Mouse (Mus musculus): ENCODE results near the gene Eral1. TPM values are rescaled to one million over a fixed set of nuclear protein-coding genes. Genes with fewer than 3 reads are reported as not detected.
A peak's percentile ranks its signal among the peaks of the same experiment; 100 is the strongest.

The Eral1 gene
- polyA plus RNA-seq, 1 experiment from 2014 or later, result 33.3 TPM

DNA sequence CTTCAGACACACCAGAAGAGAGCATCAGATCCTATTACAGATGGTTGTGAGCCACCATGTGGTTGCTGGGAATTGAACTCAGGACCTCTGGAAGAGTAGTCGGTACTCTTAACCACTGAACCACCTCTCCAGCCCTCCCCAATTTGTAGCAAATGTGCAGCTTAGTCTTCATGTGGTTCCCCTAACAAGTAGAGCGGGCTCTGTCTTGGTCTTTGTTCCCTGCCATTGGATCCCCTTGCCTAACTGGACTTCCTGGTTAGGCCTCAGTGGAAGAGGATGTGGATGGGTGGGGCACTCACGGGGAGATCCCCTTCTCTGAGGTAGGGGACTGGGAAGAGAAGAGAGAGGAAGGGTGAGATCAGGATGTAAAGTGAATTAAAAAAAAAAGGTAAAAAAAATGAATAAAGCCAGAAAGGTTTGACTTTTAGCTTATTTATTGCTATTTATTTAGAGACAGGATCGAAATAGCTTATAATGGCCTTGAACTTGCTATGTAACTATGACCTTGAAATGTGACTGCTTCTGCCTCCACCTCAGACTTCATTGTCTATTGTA is 6.8 kb upstream of the Eral1 start:
- Histone ChIP-seq H3K4me3 (replicated peaks) (no peak overlapping the region), H3K36me3 (no peaks in the 10 kb centered on the region), H3K9ac (no peak overlapping the region), H3K27ac (replicated peaks) (no peak overlapping the region), H3K4me2 (replicated peaks) (no peak overlapping the region), H3K9me3 (replicated peaks) (no peaks in the 10 kb centered on the region), H3K4me1 (no peaks in the 10 kb centered on the region), H3K27me3 (no peaks in the 10 kb centered on the region)
- no peak for ATAC-seq (ENCODE audit: insufficient number of reproducible peaks, low FRiP score, low TSS enrichment, low read depth)
- 72% methylated on average over 4 of the region's 4 CpGs for WGBS

DNA sequence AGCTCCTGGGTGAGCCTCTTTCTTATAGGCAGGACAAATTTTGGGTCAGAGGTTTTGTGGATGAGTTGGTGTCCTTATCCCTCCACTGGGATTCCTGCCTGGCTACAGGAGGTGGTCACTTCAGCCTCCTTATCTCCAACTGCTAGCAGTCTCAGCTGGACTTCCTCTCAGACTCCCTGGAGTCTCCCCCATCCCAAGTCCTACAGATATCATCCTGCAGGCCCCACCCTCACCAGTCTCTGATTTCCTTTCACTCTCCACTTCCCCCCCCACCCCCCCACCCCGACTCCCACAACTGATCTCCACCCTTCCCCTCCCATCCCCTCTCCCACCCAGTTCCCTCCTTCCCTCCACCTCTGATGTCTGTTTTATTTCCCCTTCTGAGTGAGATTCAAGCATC is 3.4 kb upstream of the Eral1 start:
- Histone ChIP-seq H3K9ac (no peak overlapping the region), H3K27ac (replicated peaks) (no peak overlapping the region), H3K4me3 (replicated peaks) (no peak overlapping the region), H3K27me3 (no peaks in the 10 kb centered on the region), H3K36me3 (no peaks in the 10 kb centered on the region), H3K4me2 (replicated peaks) (no peak overlapping the region), H3K4me1 (peaks cover 13% of the 10 kb centered on the region), H3K9me3 (replicated peaks) (no peaks in the 10 kb centered on the region)
- WGBS, result 22% methylated on average over 1 of the region's 1 CpGs
- ATAC-seq (ENCODE audit: insufficient number of reproducible peaks, low FRiP score, low TSS enrichment, low read depth), result no peak

DNA sequence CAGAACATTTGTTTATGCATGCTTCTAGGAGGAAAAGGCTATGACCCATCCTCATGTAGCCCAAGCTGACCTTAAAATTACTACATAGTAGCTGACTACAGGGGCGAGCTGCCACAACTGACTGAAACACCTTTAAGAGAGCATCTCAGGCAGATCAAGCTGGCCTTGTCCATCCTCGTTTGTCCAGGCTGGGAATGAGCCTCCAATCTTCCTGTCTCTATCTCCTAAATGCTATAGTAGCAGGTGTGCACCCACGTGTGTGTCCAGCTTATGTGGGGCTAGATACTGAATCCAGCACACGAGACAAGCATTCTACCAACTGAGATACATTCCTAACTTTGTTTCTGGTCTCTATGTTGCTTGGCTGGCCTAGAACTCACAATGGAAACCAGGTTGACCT is 5.5 kb downstream of the Eral1 start:
- H3K9me3 ChIP-seq (replicated peaks), result no peaks in the 10 kb centered on the region
- no peak for ATAC-seq (ENCODE audit: insufficient number of reproducible peaks, low FRiP score, low TSS enrichment, low read depth)
- H3K4me2 ChIP-seq (replicated peaks), result no peak overlapping the region
- WGBS, result 88% methylated on average over 4 of the region's 4 CpGs
- H3K36me3 ChIP-seq, result peaks cover 62% of the 10 kb centered on the region
- no peak overlapping the region for H3K4me3 ChIP-seq (replicated peaks)
- H3K4me1 ChIP-seq, result peaks cover 9% of the 10 kb centered on the region; the same call in 1 of the 2 replicates
- H3K27me3 ChIP-seq, result no peaks in the 10 kb centered on the region
- H3K9ac ChIP-seq, result no peak overlapping the region
- H3K27ac ChIP-seq (replicated peaks), result no peak overlapping the region

DNA sequence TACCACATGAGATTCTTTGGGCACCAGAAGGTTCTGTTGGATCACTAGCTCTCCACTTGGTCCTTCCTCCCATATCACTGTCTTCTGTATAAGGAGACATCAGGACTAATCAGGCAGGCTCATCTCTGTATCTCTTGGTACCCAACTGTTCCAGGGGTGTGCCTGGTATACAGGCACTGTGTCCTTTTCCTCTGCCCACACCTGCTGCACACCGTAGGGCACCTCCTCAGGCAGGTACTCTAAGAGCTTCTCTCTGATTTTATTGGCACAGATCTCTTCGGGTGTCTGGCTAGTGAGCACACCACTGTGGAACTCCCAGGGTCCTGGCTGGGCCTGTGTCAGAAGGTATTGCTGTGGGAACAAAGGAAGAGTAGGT is 5.9 kb downstream of the Eral1 start:
- Histone ChIP-seq H3K4me1 (peaks cover 5% of the 10 kb centered on the region; the same call in 1 of the 2 replicates), H3K36me3 (peaks cover 62% of the 10 kb centered on the region)

DNA sequence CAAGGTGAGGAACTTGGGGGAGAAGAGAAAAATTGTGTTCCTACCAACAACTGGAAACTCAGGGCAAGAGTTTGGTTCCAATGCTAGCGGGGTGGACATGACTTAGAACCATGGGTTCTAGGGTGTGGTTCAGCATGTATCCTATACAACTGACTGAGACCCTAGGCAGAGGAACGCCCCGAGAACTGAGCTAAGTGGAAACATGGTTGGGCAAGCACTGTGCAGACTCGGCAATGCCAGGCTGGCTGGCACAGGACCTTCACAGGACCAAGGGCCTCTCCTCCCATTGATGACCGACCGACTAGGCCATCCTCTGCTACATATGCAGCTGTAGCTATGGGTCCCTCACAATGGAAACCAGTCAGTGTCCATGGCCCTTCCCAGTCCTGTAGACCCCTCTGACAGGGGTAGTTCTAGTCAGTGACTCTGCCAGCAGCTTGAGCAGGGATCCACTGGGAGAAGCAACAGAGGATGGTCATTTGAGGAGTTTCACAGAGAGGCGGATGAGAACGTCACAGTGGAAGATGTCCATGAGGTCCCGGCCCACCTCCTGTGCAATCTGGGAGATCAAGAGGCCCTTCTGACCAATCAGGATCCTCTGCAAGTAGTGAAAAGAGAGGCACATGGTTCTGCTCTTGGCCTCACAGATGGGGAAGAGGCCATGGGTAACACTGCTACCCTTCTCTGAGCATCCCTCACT is 6.5 kb downstream of the Eral1 start:
- 88% methylated on average over 9 of the region's 9 CpGs for WGBS

More for the DNA sequence above, 5.9 kb downstream of the Eral1 start:
- H3K9me3 ChIP-seq (replicated peaks), result no peaks in the 10 kb centered on the region
- ATAC-seq (ENCODE audit: insufficient number of reproducible peaks, low FRiP score, low TSS enrichment, low read depth), result no peak
- H3K4me3 ChIP-seq (replicated peaks), result no peak overlapping the region
- no peak overlapping the region for H3K4me2 ChIP-seq (replicated peaks)
- WGBS, result 90% methylated on average over 2 of the region's 2 CpGs
- no peaks in the 10 kb centered on the region for H3K27me3 ChIP-seq
- no peak overlapping the region for H3K27ac ChIP-seq (replicated peaks)
- H3K9ac ChIP-seq, result no peak overlapping the region

DNA sequence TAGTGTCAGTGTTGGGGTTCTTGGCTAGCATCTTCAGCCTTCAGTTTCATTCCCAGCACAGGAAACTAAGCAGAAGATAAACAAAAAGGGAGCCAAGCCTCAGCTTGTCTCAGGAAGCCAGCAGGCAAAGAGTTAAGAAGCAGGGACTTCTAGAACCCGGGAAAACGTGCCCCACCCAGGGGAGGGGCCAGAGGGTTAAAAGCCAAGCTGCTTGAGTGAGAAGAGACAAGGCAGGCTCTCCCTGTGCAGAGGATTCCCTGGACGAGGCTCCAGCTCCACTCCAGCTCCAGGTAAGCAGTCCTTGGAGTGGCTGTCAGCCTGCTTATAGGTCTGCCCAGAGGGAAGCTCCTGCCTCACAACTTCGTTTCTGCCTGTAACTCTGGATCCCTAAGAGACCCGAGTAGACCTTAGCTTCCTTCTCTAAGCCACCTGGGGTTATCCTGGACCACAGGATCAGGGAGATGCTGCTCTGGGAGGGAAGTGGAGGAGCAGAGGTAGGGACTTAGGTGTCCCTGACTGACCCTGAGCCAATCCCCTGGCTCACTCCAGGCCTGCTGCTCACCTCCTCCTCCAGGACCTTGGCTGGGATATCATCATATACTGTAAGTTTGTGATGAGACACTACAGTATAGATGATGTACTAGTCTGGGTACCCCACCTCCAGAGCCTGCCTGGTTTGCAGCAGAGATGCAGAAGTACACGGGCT is 7.6 kb downstream of the Eral1 start:
- WGBS, result 27% methylated on average over 6 of the region's 6 CpGs
- H3K4me2 ChIP-seq (replicated peaks), result no peak overlapping the region
- peak overlapping the region; percentile 13; the same call in 1 of the 2 replicates for H3K9ac ChIP-seq
- H3K9me3 ChIP-seq (replicated peaks), result no peaks in the 10 kb centered on the region
- no peaks in the 10 kb centered on the region for H3K4me1 ChIP-seq
- ATAC-seq (ENCODE audit: insufficient number of reproducible peaks, low FRiP score, low TSS enrichment, low read depth), result no peak
- H3K27me3 ChIP-seq, result no peaks in the 10 kb centered on the region
- H3K36me3 ChIP-seq, result peaks cover 55% of the 10 kb centered on the region
- no peak overlapping the region for H3K4me3 ChIP-seq (replicated peaks)
- H3K27ac ChIP-seq (replicated peaks), result no peak overlapping the region

More for the DNA sequence above, 6.5 kb downstream of the Eral1 start:
- ATAC-seq (ENCODE audit: insufficient number of reproducible peaks, low FRiP score, low TSS enrichment, low read depth), result no peak
- no peak overlapping the region for H3K4me2 ChIP-seq (replicated peaks)
- H3K36me3 ChIP-seq, result peaks cover 62% of the 10 kb centered on the region
- H3K9ac ChIP-seq, result no peak overlapping the region
- no peaks in the 10 kb centered on the region for H3K9me3 ChIP-seq (replicated peaks)
- no peaks in the 10 kb centered on the region for H3K27me3 ChIP-seq
- H3K27ac ChIP-seq (replicated peaks), result no peak overlapping the region
- no peaks in the 10 kb centered on the region for H3K4me1 ChIP-seq
- H3K4me3 ChIP-seq (replicated peaks), result no peak overlapping the region

DNA sequence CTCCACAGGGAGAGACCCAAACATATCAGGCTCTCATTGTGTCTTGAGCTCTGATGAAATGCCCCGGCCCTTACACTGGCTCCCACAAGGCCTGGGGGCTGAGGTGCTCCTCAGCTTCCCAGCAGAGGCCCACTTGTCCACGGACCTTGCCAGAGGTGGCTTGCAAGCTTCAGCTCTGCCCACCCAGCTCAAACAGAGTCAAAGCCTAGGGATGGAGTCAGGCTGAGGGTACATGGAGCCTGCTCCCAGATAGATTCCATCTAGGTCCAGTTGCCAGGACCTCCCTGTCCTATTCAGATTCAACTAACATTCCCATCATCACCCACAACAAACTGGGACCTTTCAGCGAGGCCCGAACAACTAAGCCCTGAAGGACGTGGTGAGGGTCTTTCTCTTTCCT is 8.2 kb downstream of the Eral1 start:
- Histone ChIP-seq H3K36me3 (peaks cover 50% of the 10 kb centered on the region), H3K9ac (no peak overlapping the region), H3K27me3 (no peaks in the 10 kb centered on the region), H3K27ac (replicated peaks) (no peak overlapping the region), H3K4me2 (replicated peaks) (no peak overlapping the region), H3K4me3 (replicated peaks) (no peak overlapping the region), H3K4me1 (no peaks in the 10 kb centered on the region), H3K9me3 (replicated peaks) (no peaks in the 10 kb centered on the region)
- no peak for ATAC-seq (ENCODE audit: insufficient number of reproducible peaks, low FRiP score, low TSS enrichment, low read depth)
- 76% methylated on average over 5 of the region's 5 CpGs for WGBS

DNA sequence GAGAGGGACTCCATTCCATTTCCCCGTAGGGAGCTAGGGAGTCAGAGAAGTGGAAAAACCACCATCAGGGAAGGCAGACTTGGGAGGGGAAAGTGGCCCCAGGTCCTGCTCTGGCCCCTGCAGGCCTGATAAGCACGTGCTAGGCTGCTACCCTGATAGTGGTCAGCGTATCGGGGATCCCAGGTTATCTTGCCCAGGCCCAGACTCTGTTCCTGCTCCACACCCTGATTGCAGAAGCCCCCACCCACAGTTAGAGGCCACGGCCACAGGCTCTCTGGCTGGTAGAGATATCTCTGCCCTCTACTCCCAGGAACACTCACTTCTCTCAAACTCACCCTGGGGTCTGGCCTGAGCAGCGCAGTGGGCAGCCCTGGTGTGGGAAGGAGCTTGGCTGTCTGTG is 10.5 kb downstream of the Eral1 start:
- no peaks in the 10 kb centered on the region for H3K4me1 ChIP-seq
- no peak for ATAC-seq (ENCODE audit: insufficient number of reproducible peaks, low FRiP score, low TSS enrichment, low read depth)
- no peak overlapping the region for H3K4me3 ChIP-seq (replicated peaks)
- 80% methylated on average over 6 of the region's 6 CpGs for WGBS
- no peaks in the 10 kb centered on the region for H3K27me3 ChIP-seq
- no peaks in the 10 kb centered on the region for H3K9me3 ChIP-seq (replicated peaks)
- no peak overlapping the region for H3K4me2 ChIP-seq (replicated peaks)
- no peak overlapping the region for H3K9ac ChIP-seq
- H3K36me3 ChIP-seq, result peaks cover 27% of the 10 kb centered on the region
- no peak overlapping the region for H3K27ac ChIP-seq (replicated peaks)

DNA sequence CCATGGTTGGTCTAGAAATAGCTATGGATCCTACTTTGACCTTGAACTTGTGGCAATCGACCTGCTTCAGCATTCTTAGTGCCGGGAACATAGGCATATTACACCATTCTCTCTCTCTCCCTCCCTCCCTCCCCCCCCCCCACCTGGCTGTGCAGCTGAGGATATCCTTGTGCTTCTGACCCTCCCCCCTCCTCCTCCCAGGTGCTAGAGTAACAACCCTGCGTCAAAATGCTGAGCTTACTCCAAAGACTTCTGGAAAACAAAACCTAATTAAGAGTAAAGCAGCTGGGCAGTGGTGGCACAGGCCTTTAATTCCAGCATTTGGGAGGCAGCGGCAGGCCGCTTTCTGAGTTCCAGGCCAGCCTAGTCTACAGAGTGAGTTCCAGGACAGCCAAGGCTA is 11.1 kb downstream of the Eral1 start:
- ATAC-seq (ENCODE audit: insufficient number of reproducible peaks, low FRiP score, low TSS enrichment, low read depth), result no peak
- H3K9ac ChIP-seq, result no peak overlapping the region
- H3K4me1 ChIP-seq, result no peaks in the 10 kb centered on the region
- peaks cover 22% of the 10 kb centered on the region for H3K36me3 ChIP-seq
- H3K9me3 ChIP-seq (replicated peaks), result no peaks in the 10 kb centered on the region
- H3K27me3 ChIP-seq, result no peaks in the 10 kb centered on the region
- WGBS, result 76% methylated on average over 5 of the region's 5 CpGs
- no peak overlapping the region for H3K27ac ChIP-seq (replicated peaks)
- no peak overlapping the region for H3K4me2 ChIP-seq (replicated peaks)
- H3K4me3 ChIP-seq (replicated peaks), result no peak overlapping the region

DNA sequence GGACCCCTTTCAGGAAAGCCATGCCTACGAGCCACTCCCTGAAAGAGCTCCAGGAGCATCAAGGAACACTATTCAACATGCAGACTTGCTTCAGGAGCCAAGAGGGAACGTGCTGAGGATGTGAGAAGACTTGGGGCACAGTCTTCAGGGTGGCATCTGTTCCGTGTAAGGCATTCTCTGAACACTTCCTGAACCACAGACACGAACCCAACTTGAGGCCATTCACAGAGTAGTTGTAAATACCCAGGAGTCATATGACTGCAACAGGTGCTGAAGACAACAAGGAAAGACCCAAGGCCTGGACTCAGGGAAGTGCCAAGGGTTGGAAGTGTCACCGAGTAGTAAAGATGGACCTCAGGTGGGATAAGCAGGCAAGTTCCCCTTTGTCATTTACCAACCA is 12.6 kb downstream of the Eral1 start:
- Histone ChIP-seq H3K27me3 (no peaks in the 10 kb centered on the region), H3K36me3 (peaks cover 8% of the 10 kb centered on the region; the same call in 1 of the 2 replicates), H3K4me2 (replicated peaks) (no peak overlapping the region), H3K4me3 (replicated peaks) (no peak overlapping the region), H3K4me1 (no peaks in the 10 kb centered on the region), H3K9ac (no peak overlapping the region), H3K27ac (replicated peaks) (no peak overlapping the region), H3K9me3 (replicated peaks) (no peaks in the 10 kb centered on the region)
- WGBS, result 64% methylated on average over 5 of the region's 5 CpGs
- ATAC-seq (ENCODE audit: insufficient number of reproducible peaks, low FRiP score, low TSS enrichment, low read depth), result no peak

DNA sequence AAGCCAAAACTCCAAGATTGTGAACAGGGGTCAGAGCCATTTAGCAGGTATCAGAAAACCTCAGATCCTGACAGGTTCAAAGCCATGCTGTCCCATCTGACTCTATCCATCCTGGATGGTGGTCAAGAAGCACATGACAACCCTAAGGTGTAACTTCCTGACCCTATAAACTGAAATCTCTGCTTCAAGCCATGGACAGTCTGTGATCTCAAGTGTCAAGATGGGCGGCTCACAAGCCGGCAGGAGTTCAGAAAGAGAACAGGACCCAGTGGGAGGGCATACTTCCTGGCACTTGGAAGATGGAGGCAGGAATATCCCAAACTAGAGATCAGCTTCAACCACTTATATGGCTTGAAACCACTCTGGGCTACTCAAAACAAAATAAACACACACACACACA is 13.5 kb downstream of the Eral1 start:
- H3K4me3 ChIP-seq (replicated peaks), result no peak overlapping the region
- WGBS, result 70% methylated on average over 2 of the region's 2 CpGs
- no peaks in the 10 kb centered on the region for H3K4me1 ChIP-seq
- H3K27ac ChIP-seq (replicated peaks), result no peak overlapping the region
- H3K27me3 ChIP-seq, result no peaks in the 10 kb centered on the region
- no peak for ATAC-seq (ENCODE audit: insufficient number of reproducible peaks, low FRiP score, low TSS enrichment, low read depth)
- H3K9me3 ChIP-seq (replicated peaks), result no peaks in the 10 kb centered on the region
- H3K36me3 ChIP-seq, result peaks cover 1% of the 10 kb centered on the region; the same call in 1 of the 2 replicates
- no peak overlapping the region for H3K4me2 ChIP-seq (replicated peaks)
- H3K9ac ChIP-seq, result no peak overlapping the region

Data from embryonic facial prominence, embryonic 15.5 days (tissue).